Mouse (Mus musculus) erythroblast, embryonic 14.5 days (primary cell): Measurements from ENCODE around the gene Mastl. TPM values are rescaled to one million over a fixed set of nuclear protein-coding genes. Genes with fewer than 3 reads are reported as not detected.

Experiments
- H3K27me3 ChIP-seq: 2 replicates; pipeline ENCODE4 v1.6.1; 2012; ENCODE audit warnings: inconsistent platforms; ENCODE audit not compliant: control insufficient read depth
- H3K36me3 ChIP-seq: 2 replicates; pipeline ENCODE4 v1.6.1; 2012; ENCODE audit warnings: mild to moderate bottlenecking, inconsistent platforms; ENCODE audit not compliant: control insufficient read depth
- H3K4me1 ChIP-seq: 2 replicates; pipeline ENCODE4 v1.6.1; 2012; ENCODE audit warnings: inconsistent platforms; ENCODE audit not compliant: control insufficient read depth
- H3K4me3 ChIP-seq: replicated peaks from 2 replicates; pipeline ENCODE3; 2012; ENCODE audit warnings: moderate library complexity, mild to moderate bottlenecking, inconsistent platforms
- H3K9me3 ChIP-seq: 2 replicates; pipeline ENCODE4 v1.6.1; 2012; ENCODE audit warnings: low read length, inconsistent platforms, mixed read lengths; ENCODE audit not compliant: control insufficient read depth
- GATA1 ChIP-seq: IDR thresholded peaks from 2 replicates; pipeline ENCODE4 v1.6.1; 2012; ENCODE audit warnings: low read length, inconsistent platforms, mixed read lengths
- TAL1 ChIP-seq: IDR thresholded peaks from 3 replicates; pipeline ENCODE4 v1.6.1; 2012; ENCODE audit warnings: low read length, inconsistent platforms, mixed read lengths
- polyA plus RNA-seq: library from polyadenylated mRNA; stranded (reverse); fragments of >175 nt; gene quantifications from 2 replicates; pipeline ENCODE4 v1.2.3, GENCODE M21; 2012

The Mastl gene
- polyA plus RNA-seq, 1 experiment: 0.34 TPM

DNA sequence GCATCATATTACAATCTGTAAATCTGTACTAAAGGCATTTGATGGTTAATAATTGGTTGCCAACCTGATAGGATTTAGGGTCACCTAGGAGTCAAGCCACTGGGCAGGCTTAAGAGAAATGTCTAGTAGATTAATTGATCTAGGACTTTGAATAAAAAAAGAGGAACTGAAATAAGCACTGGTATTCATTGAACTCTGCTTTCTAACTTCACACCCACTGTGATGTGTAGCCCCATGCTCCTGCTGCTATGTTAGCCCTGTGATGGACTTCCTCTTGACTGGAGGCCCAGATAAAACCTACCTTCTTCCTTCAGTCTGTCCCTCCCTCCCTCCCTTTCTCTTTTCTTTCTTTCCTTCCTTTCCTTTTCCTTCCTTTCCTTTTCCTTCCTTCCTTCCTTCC, 58.8 kb downstream of the Mastl start:
- Histone ChIP-seq H3K36me3 (peaks cover 30% of the 10 kb centered on the region), H3K9me3 (no peaks in the 10 kb centered on the region), H3K4me3 (no peak overlapping the region), H3K27me3 (no peaks in the 10 kb centered on the region), H3K4me1 (no peaks in the 10 kb centered on the region)
- TF ChIP-seq GATA1 (no peak), TAL1 (no peak)

DNA sequence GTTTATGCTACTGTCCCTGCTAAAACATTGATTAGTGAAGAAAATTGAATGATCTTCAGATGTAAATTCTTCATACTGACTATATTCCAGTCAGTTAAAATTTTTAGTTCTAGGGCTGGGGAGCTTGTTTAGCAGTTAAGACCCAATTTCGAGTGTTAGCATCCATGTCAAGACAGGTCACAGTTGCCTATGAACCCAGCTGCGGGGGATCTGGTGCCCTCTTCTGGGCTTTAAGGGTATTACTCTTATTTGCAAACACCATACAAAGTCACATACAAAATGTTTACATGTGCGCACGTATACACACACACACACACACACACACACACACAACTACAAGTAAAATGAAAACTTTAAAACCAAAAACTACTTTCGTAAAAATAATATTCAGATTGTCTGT, 63.6 kb downstream of the Mastl start:
- TF ChIP-seq TAL1 (no peak), GATA1 (no peak)
- Histone ChIP-seq H3K36me3 (peaks cover 54% of the 10 kb centered on the region), H3K4me3 (no peak overlapping the region), H3K27me3 (no peaks in the 10 kb centered on the region), H3K9me3 (no peaks in the 10 kb centered on the region), H3K4me1 (no peaks in the 10 kb centered on the region)

DNA sequence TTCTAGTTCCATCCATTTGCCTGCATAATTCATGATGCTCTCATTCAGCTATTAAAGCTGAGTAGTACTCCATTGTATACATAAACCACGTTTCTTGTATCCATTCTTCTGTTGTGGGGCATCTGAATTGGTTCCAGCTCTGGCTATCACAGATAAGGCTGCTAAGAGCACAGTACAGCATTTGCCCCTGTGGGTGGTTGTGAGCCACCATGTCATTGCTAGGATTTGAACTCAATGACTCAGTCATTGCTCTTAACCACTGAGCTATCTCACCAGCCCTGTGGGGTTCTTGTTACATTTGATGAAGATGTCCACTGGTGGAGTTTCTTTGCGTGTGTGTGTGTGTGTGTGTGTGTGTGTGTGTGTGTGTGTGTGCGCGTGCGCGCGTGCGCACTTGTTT, 71.3 kb downstream of the Mastl start:
- H3K4me3 ChIP-seq: no peak overlapping the region
- no peaks in the 10 kb centered on the region for H3K4me1 ChIP-seq
- no peaks in the 10 kb centered on the region for H3K27me3 ChIP-seq
- H3K36me3 ChIP-seq: peaks cover 39% of the 10 kb centered on the region
- H3K9me3 ChIP-seq: no peaks in the 10 kb centered on the region
- TF ChIP-seq TAL1 (no peak), GATA1 (no peak)

DNA sequence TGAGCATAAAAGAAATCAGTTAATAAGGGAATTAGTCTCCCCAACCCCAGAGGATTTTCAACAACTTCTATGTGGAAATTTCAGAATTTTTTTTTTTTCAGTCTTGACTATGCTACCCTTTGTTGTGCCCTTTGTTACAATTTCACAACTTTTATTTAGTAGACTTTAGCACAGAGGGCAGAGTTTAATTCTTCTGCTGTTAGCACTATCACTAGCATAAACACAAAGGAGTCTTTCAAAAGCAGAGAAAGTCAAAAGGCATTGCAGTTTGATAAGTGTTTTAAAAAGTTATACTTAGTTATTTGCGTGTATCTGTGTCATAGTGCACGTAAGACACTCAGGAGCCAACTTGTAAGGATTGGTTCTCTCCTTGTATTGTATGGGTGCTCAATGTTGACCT, 77.2 kb downstream of the Mastl start:
- TF ChIP-seq TAL1 (no peak), GATA1 (no peak)
- no peaks in the 10 kb centered on the region for H3K4me1 ChIP-seq
- H3K36me3 ChIP-seq: peaks cover 40% of the 10 kb centered on the region

DNA sequence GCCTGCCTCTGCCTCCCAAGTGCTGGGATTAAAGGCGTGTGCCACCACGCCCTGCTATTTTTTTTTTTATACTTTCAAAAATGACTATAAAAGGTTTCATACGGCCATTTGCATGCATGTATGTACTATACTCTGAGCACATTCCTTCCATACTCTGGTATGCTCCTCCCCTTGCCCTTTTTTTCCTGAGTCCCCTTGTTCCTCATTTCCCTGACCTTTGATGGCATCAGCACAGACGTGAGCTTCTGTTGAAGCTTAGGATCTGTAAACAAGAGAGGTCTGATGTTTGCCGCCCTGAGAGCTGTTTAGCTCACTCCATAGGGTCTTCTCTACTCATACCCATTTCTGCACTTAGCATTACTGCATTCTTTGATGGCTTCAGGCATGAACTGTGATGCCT, 78.1 kb downstream of the Mastl start:
- no peaks in the 10 kb centered on the region for H3K4me1 ChIP-seq
- TF ChIP-seq TAL1 (no peak), GATA1 (no peak)
- no peak overlapping the region for H3K4me3 ChIP-seq
- H3K9me3 ChIP-seq: peaks cover 5% of the 10 kb centered on the region
- peaks cover 43% of the 10 kb centered on the region for H3K36me3 ChIP-seq
- no peaks in the 10 kb centered on the region for H3K27me3 ChIP-seq

More for the DNA sequence above, 77.2 kb downstream of the Mastl start:
- Histone ChIP-seq H3K27me3 (no peaks in the 10 kb centered on the region), H3K4me3 (no peak overlapping the region), H3K9me3 (peaks cover 5% of the 10 kb centered on the region)

DNA sequence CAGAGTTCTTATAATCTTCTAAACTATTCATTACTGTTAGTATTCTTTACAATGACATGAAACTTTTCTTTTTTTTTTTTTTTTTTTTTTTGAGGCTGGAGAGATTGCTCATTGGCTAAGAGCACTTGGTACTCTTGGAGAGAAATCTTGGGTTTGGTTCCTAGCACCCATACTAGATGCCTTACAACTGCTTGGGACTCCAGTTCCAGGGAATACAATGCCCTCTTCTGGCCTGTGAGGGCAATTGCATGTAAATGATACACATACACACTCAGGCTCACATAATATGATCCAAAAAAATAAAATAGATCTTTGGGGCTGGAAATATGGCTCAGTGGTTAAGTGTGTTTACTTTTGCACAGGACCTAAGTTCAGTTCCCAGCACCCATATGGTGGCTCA, 79.0 kb downstream of the Mastl start:
- H3K4me3 ChIP-seq: no peak overlapping the region
- TF ChIP-seq GATA1 (no peak), TAL1 (no peak)
- H3K36me3 ChIP-seq: peaks cover 46% of the 10 kb centered on the region
- H3K9me3 ChIP-seq: peaks cover 5% of the 10 kb centered on the region
- no peaks in the 10 kb centered on the region for H3K27me3 ChIP-seq
- no peaks in the 10 kb centered on the region for H3K4me1 ChIP-seq

DNA sequence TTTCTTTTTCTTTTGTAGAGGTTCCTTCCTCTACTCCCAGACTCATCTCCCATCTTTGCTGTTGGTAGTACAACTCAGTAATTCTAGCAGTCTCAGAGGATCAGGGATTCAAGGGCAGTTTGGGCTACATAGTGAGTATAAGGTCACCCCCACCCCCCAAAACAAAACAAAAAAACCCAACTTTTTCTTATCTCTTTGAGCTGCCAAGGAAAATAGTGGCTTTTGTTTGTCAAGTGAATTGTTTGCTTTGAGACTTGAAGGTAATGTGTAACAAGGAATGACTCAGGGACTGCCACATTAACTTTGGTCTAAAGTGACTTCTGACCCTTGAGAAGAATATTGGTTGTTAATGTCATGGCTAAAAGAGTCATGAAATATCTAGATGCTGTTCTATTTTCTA, 80.0 kb downstream of the Mastl start:
- Histone ChIP-seq H3K9me3 (peaks cover 5% of the 10 kb centered on the region), H3K27me3 (no peaks in the 10 kb centered on the region), H3K4me3 (no peak overlapping the region), H3K4me1 (no peaks in the 10 kb centered on the region), H3K36me3 (peaks cover 38% of the 10 kb centered on the region)
- TF ChIP-seq TAL1 (no peak), GATA1 (no peak)

DNA sequence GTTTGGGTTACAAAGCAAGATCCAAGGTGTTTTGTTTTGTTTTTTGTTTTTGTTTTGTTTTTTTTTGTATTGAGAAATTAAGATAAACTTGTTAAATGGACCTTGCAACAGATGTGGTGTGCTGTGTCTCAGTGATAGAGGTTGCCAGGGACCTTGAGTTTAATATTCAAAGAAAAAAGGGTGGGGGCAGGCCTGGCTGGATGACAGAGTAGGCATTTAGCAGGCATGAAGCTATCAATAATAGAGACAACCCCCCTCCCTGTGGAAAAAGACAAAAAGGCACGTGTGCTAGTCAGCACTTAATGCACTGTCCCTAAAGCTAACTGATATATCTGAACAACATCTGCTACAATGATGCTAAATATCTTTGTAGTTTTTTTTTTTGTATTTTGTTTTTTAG, 84.4 kb downstream of the Mastl start:
- no peak overlapping the region for H3K4me3 ChIP-seq
- H3K27me3 ChIP-seq: no peaks in the 10 kb centered on the region
- peaks cover 19% of the 10 kb centered on the region for H3K36me3 ChIP-seq
- H3K4me1 ChIP-seq: peaks cover 26% of the 10 kb centered on the region
- 0 out of 2 replicates have a peak, but pooled peaks cover 1% of the 10 kb centered on the region for H3K9me3 ChIP-seq
- TF ChIP-seq GATA1 (no peak), TAL1 (no peak)

DNA sequence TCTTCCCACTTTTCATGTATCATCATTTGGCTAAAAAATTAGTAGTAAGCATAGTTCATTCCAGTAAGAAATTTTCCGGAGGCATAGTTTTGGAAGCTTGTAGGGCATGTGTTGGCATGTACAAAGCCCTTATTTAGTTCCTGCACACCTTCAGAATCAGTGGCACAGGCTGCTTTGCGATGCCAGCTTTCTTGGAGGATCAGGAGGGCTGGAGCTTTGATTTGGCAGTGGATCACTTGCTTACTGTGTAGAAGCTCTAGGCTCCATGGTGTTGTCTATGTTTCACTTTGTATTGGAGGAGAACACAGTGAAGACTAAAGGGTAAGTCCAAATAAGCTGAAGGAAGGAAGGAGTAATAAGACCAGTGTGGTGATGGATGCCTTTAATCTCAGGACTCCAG, 85.3 kb downstream of the Mastl start:
- H3K36me3 ChIP-seq: peaks cover 15% of the 10 kb centered on the region
- H3K4me1 ChIP-seq: peaks cover 26% of the 10 kb centered on the region
- H3K27me3 ChIP-seq: no peaks in the 10 kb centered on the region
- H3K9me3 ChIP-seq: no peaks in the 10 kb centered on the region
- no peak overlapping the region for H3K4me3 ChIP-seq
- TF ChIP-seq GATA1 (no peak), TAL1 (no peak)
